Mouse (Mus musculus) stomach, embryonic 14.5 days (tissue): ENCODE measurements around the gene Setd7. TPM values are rescaled to one million over a fixed set of nuclear protein-coding genes. Genes with fewer than 3 reads are reported as not detected.

Experiments
- ATAC-seq: fragments of 200-750 bp; cut with Nextera tagmentation; 2 replicates; pipeline ENCODE4 v1.8.0; 2017; ENCODE audit warnings: low read depth, moderate TSS enrichment; ENCODE audit not compliant: insufficient number of reproducible peaks, insufficient read depth, low FRiP score
- H3K27ac ChIP-seq: fragments of 300-500 bp; sonication (generic); 2 replicates; pipeline ENCODE4 v1.5.1; 2014; ENCODE audit warnings: mild to moderate bottlenecking, low read length, moderate library complexity, mixed read lengths
- H3K27me3 ChIP-seq: fragments of 300-500 bp; sonication (generic); 2 replicates; pipeline ENCODE4 v1.6.1; 2014; ENCODE audit warnings: low read length, control low read depth, mixed read lengths; ENCODE audit not compliant: control insufficient read depth, insufficient read depth
- H3K36me3 ChIP-seq: fragments of 300-500 bp; sonication (generic); 2 replicates; pipeline ENCODE4 v1.6.1; 2014; ENCODE audit warnings: mild to moderate bottlenecking, control low read depth, low read length, moderate library complexity, mixed read lengths; ENCODE audit not compliant: control insufficient read depth, insufficient read depth
- H3K4me1 ChIP-seq: fragments of 300-500 bp; sonication (generic); 2 replicates; pipeline ENCODE4 v1.6.1; 2014; ENCODE audit warnings: low read length, control low read depth, mixed read lengths; ENCODE audit not compliant: control insufficient read depth, insufficient read depth
- H3K4me2 ChIP-seq: fragments of 300-500 bp; sonication (generic); replicated peaks from 2 replicates; pipeline ENCODE4 v1.6.1; 2014; ENCODE audit warnings: low read depth, low read length, control low read depth
- H3K4me3 ChIP-seq: fragments of 300-500 bp; sonication (generic); 2 replicates; pipeline ENCODE4 v1.5.1; 2014; ENCODE audit warnings: low read depth, low read length, control low read depth
- H3K9ac ChIP-seq: fragments of 300-500 bp; sonication (generic); replicated peaks from 2 replicates; pipeline ENCODE4 v1.6.1; 2014; ENCODE audit warnings: low read depth, mild to moderate bottlenecking, control low read depth, low read length, moderate library complexity, mixed read lengths
- H3K9me3 ChIP-seq: fragments of 300-500 bp; sonication (generic); 2 replicates; pipeline ENCODE4 v1.6.1; 2016; ENCODE audit warnings: low read depth, low read length, control low read depth; ENCODE audit not compliant: control insufficient read depth
- WGBS: fragments of 180-500 bp; shearing (Covaris S2); extraction: QIAGEN DNeasy Blood & Tissue Kit; methylation state at CpG from one replicate; pipeline ENCODE4 v1.1.7; 2014; 5-methylcytosine and 5-hydroxymethylcytosine counted together
- polyA plus RNA-seq: library from polyadenylated mRNA; unstranded; fragments of >200 nt; fragmentation: Nextera tagmentation; extraction: Ambion mirVana; gene quantifications from 2 replicates; pipeline ENCODE4 v1.2.1, GENCODE M21; 2014

Setd7 gene
- polyA plus RNA-seq, 1 experiment from 2014 or later: 8.5 TPM

GRCm38 (mm10) chr3:51517467-51517866, 43.2 kb downstream of the Setd7 start:
- Histone ChIP-seq H3K4me1 (no peaks in the 10 kb centered on the region), H3K4me2 (no peak overlapping the region), H3K9me3 (no peaks in the 10 kb centered on the region), H3K36me3 (peaks cover 25% of the 10 kb centered on the region; the same call in 1 of the 2 replicates), H3K27me3 (no peaks in the 10 kb centered on the region), H3K27ac (no peak overlapping the region), H3K9ac (no peak overlapping the region), H3K4me3 (no peak overlapping the region)
- 70% methylated on average over 4 of the region's 4 CpGs for WGBS
- ATAC-seq: no peak

- Histone ChIP-seq H3K4me3 (no peak overlapping the region), H3K9me3 (no peaks in the 10 kb centered on the region), H3K9ac (no peak overlapping the region), H3K4me1 (no peaks in the 10 kb centered on the region), H3K27ac (no peak overlapping the region), H3K36me3 (no peaks in the 10 kb centered on the region), H3K4me2 (no peak overlapping the region), H3K27me3 (no peaks in the 10 kb centered on the region)
- ATAC-seq: no peak
- 88% methylated on average over 5 of the region's 5 CpGs for WGBS
Observed at GRCm38 (mm10) chr3:51511983-51512382, 48.7 kb downstream of the Setd7 start.

- no peaks in the 10 kb centered on the region for H3K36me3 ChIP-seq
- H3K4me2 ChIP-seq: no peak overlapping the region; the same call in 1 of the 2 replicates
- no peaks in the 10 kb centered on the region for H3K4me1 ChIP-seq
- H3K4me3 ChIP-seq: no peak overlapping the region
- 32% methylated on average over 8 of the region's 8 CpGs for WGBS
- H3K27ac ChIP-seq: no peak overlapping the region
- H3K9me3 ChIP-seq: no peaks in the 10 kb centered on the region
- H3K27me3 ChIP-seq: no peaks in the 10 kb centered on the region
- no peak overlapping the region; the same call in 1 of the 2 replicates for H3K9ac ChIP-seq
- peak; percentile 63 for ATAC-seq
Observed at GRCm38 (mm10) chr3:51510903-51511302, 49.8 kb downstream of the Setd7 start.

GRCm38 (mm10) chr3:51505465-51505864, 55.2 kb downstream of the Setd7 start:
- no peaks in the 10 kb centered on the region for H3K4me1 ChIP-seq
- H3K9me3 ChIP-seq: no peaks in the 10 kb centered on the region
- ATAC-seq: no peak
- no peaks in the 10 kb centered on the region for H3K36me3 ChIP-seq
- no peak overlapping the region for H3K9ac ChIP-seq
- 64% methylated on average over 19 of the region's 19 CpGs for WGBS
- no peaks in the 10 kb centered on the region for H3K27me3 ChIP-seq
- no peak overlapping the region for H3K27ac ChIP-seq
- no peak overlapping the region for H3K4me3 ChIP-seq
- no peak overlapping the region for H3K4me2 ChIP-seq

- no peaks in the 10 kb centered on the region for H3K4me1 ChIP-seq
- ATAC-seq: no peak
- H3K9me3 ChIP-seq: no peaks in the 10 kb centered on the region
- H3K4me2 ChIP-seq: no peak overlapping the region
- no peaks in the 10 kb centered on the region for H3K27me3 ChIP-seq
- H3K4me3 ChIP-seq: no peak overlapping the region
- H3K36me3 ChIP-seq: no peaks in the 10 kb centered on the region
- H3K9ac ChIP-seq: no peak overlapping the region
- H3K27ac ChIP-seq: no peak overlapping the region
- 77% methylated on average over 11 of the region's 11 CpGs for WGBS
Observed at GRCm38 (mm10) chr3:51504385-51504952, 56.2 kb downstream of the Setd7 start.

- H3K9me3 ChIP-seq: no peaks in the 10 kb centered on the region
- no peak overlapping the region for H3K4me3 ChIP-seq
- WGBS: 90% methylated on average over 4 of the region's 4 CpGs
- H3K36me3 ChIP-seq: peaks cover 2% of the 10 kb centered on the region; the same call in 1 of the 2 replicates
- H3K9ac ChIP-seq: no peak overlapping the region
- H3K4me2 ChIP-seq: no peak overlapping the region
- no peak overlapping the region for H3K27ac ChIP-seq
- H3K4me1 ChIP-seq: no peaks in the 10 kb centered on the region
- no peak for ATAC-seq
- H3K27me3 ChIP-seq: no peaks in the 10 kb centered on the region
Observed at GRCm38 (mm10) chr3:51499876-51500275, 60.8 kb downstream of the Setd7 start.

GRCm38 (mm10) chr3:51498659-51499058, 62.0 kb downstream of the Setd7 start:
- ATAC-seq: no peak
- H3K27me3 ChIP-seq: no peaks in the 10 kb centered on the region
- no peak overlapping the region for H3K4me3 ChIP-seq
- H3K27ac ChIP-seq: no peak overlapping the region
- 64% methylated on average over 5 of the region's 5 CpGs for WGBS
- H3K9ac ChIP-seq: no peak overlapping the region
- peaks cover 8% of the 10 kb centered on the region for H3K36me3 ChIP-seq
- H3K4me1 ChIP-seq: no peaks in the 10 kb centered on the region
- no peaks in the 10 kb centered on the region for H3K9me3 ChIP-seq
- no peak overlapping the region for H3K4me2 ChIP-seq

GRCm38 (mm10) chr3:51497978-51498377, 62.7 kb downstream of the Setd7 start:
- peaks cover 13% of the 10 kb centered on the region for H3K36me3 ChIP-seq
- H3K9ac ChIP-seq: no peak overlapping the region
- no peak overlapping the region for H3K27ac ChIP-seq
- no peak for ATAC-seq
- H3K4me1 ChIP-seq: no peaks in the 10 kb centered on the region
- no peaks in the 10 kb centered on the region for H3K9me3 ChIP-seq
- no peaks in the 10 kb centered on the region for H3K27me3 ChIP-seq
- H3K4me2 ChIP-seq: no peak overlapping the region
- H3K4me3 ChIP-seq: no peak overlapping the region
- WGBS: 90% methylated on average over 1 of the region's 1 CpGs

GRCm38 (mm10) chr3:51495646-51496045, 65.0 kb downstream of the Setd7 start:
- H3K9ac ChIP-seq: no peak overlapping the region
- H3K27ac ChIP-seq: no peak overlapping the region
- H3K36me3 ChIP-seq: peaks cover 13% of the 10 kb centered on the region
- H3K4me1 ChIP-seq: no peaks in the 10 kb centered on the region
- 90% methylated on average over 9 of the region's 9 CpGs for WGBS
- H3K9me3 ChIP-seq: no peaks in the 10 kb centered on the region
- no peak for ATAC-seq
- H3K4me2 ChIP-seq: no peak overlapping the region
- H3K27me3 ChIP-seq: no peaks in the 10 kb centered on the region
- H3K4me3 ChIP-seq: no peak overlapping the region
